Mouse (Mus musculus) T-helper 17 cell (primary cell): Measurements from ENCODE around the gene Gm20388.

Experiments
- in situ Hi-C, 2 experiments: fragments of 300-600 bp; cut with MboI, MseI; formaldehyde crosslinking; loops; 1 replicate in 1 of 2; 2 replicates in 1 of 2; pipeline ENCODE4 v1.15.1; 2025; ENCODE audit warnings: high pct_unique_total_duplicates in 2 of 2

Gene Gm20388

DNA sequence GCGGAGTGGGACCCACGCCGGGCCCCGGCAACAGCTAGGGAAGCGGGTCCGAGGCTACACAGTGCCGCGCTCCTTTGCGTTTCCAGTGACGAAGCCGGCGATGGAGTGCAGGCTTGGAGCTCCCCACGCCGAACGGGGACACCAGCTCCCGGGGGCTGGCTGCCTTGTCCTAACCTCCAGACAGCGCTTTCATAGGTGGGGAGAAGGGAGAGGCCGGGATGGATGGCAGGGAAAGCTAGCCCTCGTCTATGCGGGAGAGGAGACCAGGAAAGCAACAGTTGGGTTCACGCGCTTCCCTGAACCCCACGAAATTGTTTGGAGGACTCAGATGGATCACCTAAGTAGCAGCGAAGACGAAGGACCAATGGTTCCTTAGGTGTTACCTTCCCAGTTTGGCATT, 1204.5 kb downstream of the Gm20388 start:
- in situ Hi-C loops: loop anchor here (5.0 kb wide), 2 partner anchors 87 to 97 kb away; no protein-coding TSS in a partner anchor

DNA sequence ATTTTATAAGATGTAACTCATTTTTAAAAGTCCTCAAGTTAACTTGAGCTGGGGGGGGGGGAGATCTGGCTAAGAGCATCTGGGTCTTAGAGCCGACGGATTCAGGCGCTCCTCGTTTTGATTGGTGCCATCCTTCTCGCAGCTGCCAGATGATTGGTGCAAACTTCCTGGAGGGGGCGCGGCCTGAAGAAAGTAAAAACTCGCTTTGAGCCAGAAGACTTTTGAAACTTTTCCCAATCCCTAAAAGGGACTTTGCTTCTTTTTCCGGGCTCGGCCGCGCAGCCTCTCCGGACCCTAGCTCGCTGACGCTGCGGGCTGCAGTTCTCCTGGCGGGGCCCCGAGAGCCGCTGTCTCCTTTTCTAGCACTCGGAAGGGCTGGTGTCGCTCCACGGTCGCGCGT, 1205.3 kb downstream of the Gm20388 start, which contains the start of gene Foxc2:
Gene Foxc2 (plus strand): TSS at position 224 of the 400 bp plus-strand sequence.
- in situ Hi-C loops: loop anchor here (5.0 kb wide), 2 partner anchors 86 to 96 kb away; no protein-coding TSS in a partner anchor

DNA sequence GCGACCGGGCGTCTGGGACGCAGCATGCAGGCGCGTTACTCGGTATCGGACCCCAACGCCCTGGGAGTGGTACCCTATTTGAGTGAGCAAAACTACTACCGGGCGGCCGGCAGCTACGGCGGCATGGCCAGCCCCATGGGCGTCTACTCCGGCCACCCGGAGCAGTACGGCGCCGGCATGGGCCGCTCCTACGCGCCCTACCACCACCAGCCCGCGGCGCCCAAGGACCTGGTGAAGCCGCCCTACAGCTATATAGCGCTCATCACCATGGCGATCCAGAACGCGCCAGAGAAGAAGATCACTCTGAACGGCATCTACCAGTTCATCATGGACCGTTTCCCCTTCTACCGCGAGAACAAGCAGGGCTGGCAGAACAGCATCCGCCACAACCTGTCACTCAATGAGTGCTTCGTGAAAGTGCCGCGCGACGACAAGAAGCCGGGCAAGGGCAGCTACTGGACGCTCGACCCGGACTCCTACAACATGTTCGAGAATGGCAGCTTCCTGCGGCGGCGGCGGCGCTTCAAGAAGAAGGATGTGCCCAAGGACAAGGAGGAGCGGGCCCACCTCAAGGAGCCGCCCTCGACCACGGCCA, 1206.0 kb downstream of the Gm20388 start:
- in situ Hi-C loops: loop anchor here (5.0 kb wide), 2 partner anchors 86 to 96 kb away; no protein-coding TSS in a partner anchor

DNA sequence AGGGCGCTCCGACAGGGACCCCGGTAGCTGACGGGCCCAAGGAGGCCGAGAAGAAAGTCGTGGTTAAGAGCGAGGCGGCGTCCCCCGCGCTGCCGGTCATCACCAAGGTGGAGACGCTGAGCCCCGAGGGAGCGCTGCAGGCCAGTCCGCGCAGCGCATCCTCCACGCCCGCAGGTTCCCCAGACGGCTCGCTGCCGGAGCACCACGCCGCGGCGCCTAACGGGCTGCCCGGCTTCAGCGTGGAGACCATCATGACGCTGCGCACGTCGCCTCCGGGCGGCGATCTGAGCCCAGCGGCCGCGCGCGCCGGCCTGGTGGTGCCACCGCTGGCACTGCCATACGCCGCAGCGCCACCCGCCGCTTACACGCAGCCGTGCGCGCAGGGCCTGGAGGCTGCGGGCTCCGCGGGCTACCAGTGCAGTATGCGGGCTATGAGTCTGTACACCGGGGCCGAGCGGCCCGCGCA, 1206.6 kb downstream of the Gm20388 start:
- in situ Hi-C loops: loop anchor here (5.0 kb wide), 2 partner anchors 85 to 95 kb away; no protein-coding TSS in a partner anchor

DNA sequence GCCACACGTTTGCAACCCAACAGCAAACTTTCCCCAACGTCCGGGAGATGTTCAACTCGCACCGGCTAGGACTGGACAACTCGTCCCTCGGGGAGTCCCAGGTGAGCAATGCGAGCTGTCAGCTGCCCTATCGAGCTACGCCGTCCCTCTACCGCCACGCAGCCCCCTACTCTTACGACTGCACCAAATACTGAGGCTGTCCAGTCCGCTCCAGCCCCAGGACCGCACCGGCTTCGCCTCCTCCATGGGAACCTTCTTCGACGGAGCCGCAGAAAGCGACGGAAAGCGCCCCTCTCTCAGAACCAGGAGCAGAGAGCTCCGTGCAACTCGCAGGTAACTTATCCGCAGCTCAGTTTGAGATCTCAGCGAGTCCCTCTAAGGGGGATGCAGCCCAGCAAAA, 1207.3 kb downstream of the Gm20388 start:
- in situ Hi-C loops: loop anchor here (5.0 kb wide), 2 partner anchors 84 to 94 kb away; no protein-coding TSS in a partner anchor

DNA sequence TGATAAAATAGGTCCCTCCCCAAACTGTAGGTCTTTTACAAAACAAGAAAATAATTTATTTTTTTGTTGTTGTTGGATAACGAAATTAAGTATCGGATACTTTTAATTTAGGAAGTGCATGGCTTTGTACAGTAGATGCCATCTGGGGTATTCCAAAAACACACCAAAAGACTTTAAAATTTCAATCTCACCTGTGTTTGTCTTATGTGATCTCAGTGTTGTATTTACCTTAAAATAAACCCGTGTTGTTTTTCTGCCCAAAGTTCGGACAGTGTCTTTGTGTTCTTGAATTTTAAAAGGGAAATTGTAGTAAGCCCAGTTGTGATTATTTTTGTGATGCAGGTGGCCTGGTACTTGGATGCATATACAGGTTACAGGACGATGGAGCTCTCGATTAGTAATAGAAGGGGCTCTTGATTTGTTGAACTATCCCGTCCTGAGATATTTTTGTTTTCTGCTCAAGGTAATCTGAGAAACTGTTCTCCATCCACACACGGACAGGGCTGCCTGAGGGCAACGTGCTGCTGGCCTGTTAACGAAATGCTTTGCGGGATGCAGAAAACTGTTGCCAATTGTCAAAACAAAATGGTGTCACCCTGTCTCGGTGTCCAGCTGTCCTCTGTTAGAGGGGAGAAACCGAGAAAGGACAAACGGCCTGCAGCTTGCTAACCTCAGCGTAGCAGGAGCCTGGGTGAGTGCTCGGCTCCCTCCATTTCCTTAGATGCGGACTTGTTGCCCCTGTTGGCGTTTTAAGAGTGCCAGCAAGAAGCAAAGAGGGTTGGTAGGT, 1208.2 kb downstream of the Gm20388 start:
- in situ Hi-C loops: loop anchor here (5.0 kb wide), 2 partner anchors 83 to 93 kb away; no protein-coding TSS in a partner anchor

DNA sequence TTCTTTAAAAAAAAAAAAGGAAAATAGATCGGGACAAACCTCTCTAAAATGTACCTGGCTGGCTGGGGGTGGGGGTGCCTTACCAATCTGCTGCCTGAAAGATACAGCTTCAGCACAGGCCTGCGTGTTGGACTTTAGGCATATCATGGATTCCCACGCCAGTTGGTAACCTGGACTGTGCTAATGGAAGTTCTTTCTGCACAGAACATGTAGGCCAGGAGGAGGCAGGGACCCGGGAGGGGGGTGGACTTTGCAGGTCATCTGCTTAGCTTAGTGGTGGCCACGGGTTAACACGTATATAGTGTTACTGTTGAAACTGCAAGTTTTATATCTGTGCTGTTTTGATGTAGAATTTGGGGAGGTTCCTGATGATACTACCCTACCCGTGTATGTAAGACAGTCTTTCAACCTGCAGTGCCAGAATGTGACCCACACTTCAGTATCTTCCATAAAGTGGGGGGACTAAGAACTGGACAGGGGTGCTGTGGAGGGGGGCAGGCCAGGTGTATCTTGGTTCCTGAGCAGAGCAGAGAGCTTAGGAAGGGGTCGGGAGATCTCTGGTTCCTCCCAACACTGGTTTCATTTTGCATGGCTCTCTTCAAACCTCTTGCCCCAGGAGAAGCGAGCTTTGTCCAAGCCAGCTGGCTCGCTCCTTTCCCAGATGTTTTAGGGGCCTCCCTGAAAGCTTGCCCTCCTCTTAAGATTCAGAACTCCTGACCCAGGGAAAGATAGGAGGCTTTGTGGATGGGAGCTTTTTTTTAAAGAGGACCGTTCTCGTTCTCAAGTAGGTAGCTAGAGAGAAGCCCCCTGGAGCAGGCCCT, 1209.2 kb downstream of the Gm20388 start:
- in situ Hi-C loops: loop anchor here (5.0 kb wide), 2 partner anchors 82 to 92 kb away; no protein-coding TSS in a partner anchor

DNA sequence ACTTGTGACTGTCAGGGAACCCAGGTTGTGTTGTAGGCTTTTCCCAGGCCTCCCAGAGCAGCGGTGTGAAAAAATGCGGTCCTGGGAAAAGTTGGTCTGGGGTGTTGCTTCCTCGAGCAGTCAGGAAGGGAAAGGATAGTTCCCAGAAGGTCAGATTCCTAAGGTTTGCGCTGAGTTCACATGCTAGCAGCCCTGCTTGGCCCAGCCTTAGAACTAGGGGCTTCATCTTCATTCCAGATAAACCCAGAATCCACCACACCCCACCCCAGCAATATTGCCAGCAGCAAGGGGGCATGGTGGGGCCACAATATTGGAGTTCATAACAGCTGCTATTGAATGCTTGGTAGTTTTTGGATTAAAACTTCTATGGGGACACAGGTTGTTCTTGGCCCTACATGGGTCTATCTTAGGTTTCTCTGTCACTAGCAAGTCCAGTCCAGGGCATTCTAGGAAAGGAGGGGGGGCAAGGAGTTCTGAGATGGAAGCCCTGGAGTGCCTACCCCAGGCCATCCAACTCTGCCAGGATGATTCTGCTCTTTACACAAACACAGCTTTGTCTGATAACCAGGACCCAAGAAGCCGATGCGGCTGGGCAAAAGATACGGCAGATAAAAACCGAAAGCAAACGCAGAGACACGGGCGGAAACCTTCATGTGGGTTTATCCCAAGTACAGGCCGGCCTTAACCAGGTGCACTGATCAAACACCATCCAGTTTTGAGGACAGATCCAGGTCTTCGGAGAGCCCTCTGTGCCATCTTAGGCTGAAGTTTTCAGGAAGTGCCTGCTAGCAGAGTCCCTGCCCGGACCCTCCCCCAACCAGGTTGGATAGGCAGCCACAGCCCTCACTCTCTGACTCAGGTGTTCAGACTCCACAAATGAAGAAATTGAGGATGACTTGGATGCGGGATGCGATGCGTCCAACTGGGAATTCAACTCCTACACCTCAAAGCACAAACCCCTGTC, 1210.1 kb downstream of the Gm20388 start:
- in situ Hi-C loops: no loop called here

DNA sequence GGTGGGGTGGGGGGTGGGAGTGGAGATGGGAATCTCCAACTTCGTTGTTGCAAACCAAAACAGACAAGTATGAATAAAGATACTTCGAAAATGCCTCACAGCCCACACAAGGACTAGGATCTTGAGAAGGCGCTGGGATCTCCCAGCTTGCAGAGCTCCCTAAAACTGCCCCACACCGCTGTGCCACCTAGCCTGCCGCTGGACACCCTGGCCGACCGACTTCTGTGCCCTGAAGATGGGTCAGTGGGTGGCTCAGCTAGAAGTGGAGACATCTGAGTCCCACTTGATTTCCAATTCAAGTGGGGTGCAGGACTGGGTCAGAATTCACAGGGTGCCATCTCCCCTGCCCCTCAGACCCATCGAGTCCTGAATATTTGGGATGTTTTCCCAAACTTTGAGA, 1211.1 kb downstream of the Gm20388 start:
- in situ Hi-C loops: no loop called here

DNA sequence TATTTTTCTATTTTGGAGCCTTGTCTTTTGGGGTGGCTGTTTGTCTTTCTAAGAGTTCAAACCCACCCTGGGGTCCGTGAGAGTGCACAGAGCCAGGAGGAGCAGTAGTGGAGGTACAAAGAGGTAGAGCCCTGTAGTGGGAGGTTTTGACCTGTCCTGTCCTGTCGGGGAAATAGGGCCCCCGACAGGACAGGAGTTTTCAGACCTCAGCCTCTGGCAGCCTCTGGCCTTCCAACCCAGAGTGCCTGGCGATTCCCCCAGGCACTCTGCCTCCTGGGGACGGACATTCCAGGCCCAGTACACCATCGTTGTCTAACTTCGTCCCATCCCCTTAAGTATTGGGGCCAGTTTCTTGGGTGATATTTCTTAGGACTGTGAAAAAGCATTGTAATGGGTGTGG, 1211.7 kb downstream of the Gm20388 start:
- in situ Hi-C loops: no loop called here

DNA sequence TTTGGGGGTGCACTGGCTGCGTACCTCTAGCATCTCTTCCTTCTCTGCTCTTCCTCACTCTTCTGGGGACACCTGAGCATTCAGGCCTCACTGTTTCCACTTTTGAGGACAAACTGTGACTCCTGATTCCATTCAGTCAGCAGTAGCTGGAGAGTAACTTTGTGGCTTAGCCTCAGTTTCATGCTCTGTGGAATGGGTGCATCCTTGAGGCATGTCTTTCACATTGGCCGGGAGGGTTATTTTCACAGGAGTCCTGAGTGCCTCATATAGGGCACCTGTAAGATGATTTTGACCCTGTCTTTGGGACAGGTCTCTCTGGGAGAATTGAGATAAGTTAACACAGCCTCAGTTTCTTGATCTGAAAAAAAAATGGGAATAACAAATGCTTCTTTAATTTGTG, 1212.5 kb downstream of the Gm20388 start:
- in situ Hi-C loops: no loop called here

DNA sequence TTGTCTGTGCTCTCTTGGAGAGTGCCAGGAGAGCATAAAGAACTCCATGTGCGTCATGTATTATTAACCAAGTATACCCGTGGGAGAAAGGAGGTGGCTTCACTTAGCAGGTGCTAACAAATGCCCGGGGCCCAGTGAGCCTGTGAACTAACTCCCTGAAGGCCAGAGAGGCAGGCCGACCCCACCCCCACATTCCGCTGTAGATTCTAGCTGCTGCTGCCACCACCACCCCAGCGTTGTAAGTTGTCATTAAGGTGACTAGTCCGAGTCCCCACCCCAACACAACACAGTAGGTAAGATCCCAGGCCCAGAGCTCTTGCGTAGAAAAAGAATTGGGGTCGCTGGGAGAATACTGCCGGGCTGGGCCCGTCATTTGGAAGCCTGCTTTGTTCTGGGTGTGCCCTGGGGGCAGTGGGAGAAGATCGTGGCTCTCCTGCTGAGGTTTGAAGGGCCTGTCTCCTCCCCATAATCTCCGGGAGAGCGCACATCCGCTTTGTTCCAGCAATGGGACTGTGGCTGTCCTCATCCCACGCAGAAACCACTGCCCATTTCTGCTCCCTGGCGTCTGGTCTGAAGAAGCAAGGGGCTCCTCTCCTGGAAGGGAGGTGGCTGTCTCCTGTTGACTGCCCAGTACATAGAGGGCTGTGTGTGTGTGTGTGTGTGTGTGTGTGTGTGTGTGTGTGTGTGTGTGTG, 1214.1 kb downstream of the Gm20388 start:
- in situ Hi-C loops: no loop called here

DNA sequence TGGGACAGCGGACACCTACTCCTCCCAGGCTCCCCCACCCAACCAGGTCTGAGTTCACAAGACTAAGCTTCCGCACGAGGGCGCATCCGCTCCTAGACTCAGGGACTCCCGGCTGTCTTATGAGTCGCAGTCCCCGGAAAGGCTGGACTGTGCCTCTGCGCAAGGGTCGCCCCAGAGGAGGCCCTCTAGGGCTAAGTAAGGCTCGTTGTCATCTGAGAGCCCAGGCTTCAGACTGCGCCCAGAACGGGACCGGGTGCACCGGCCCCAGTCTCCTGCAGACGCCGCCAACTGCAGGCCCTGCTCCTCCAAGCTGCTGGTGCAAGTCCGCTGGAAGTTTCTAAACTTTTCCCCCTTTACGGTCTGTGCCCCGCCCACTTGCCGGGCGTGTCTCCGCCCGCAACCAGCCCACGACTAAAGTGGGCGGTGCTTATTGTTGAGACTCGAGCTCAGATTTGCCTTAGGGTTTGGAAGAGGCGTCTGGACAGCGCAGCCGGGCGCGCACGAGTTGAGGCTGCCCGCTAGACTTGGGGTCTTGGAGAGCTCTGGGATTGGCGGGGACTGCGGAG, 1214.8 kb downstream of the Gm20388 start:
- in situ Hi-C loops: no loop called here

DNA sequence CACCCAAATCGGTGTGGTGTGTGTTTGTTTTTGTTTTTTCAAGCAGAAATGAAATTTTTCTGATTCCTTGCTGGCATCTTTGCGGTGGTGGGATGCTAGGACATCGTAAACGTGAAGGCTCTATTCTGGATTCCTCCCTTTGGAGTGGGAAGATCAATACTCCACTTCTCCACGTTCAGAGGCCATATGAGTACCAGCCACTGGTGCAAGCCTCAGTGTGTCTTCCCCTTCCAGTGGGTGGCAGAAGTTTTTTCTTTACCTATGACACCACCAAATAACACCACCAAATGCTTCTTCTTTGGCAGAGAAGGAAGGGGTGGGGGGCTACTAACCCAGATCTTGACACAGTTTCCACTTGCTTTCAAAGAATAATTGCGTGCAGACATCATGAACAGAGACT, 1215.5 kb downstream of the Gm20388 start:
- in situ Hi-C loops: no loop called here

DNA sequence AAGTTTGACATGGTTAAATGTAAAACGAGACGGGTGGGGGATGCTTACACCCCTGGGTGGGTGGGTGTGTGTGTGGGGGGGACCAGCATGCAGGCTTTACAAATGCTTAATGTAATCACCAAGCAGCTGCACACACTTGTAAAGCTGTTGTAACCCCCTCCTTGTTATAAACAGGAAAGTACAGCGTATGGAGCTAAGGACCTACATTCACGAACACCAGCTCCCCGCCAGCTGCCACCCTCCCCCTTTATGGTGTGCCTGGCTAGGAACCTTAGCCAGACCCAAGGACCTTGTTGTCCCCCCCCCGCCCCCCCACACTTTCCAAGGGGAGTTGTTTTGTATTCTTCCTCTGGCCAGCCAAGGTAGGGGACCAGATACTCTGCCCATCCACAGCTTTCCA, 1216.1 kb downstream of the Gm20388 start:
- in situ Hi-C loops: no loop called here

DNA sequence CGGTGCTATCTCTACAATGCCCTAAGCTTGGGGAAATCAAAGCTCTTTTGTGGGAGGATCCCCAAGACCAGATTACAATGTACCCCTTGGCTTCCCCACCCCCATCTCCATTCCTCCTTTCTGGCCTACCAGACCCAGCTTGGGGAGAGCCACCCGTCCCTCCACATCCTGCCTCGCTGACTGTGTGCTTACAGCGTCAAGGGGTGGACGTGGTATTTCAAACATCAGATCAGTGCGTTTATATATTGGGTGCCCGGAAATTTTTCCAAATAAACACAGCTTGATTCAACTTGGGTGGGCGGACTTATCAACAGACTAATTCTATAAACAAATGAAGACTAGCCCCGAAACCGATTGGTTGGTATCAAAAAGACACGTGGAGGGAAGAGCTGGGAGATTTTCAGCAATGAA, 1216.7 kb downstream of the Gm20388 start:
- in situ Hi-C loops: no loop called here

DNA sequence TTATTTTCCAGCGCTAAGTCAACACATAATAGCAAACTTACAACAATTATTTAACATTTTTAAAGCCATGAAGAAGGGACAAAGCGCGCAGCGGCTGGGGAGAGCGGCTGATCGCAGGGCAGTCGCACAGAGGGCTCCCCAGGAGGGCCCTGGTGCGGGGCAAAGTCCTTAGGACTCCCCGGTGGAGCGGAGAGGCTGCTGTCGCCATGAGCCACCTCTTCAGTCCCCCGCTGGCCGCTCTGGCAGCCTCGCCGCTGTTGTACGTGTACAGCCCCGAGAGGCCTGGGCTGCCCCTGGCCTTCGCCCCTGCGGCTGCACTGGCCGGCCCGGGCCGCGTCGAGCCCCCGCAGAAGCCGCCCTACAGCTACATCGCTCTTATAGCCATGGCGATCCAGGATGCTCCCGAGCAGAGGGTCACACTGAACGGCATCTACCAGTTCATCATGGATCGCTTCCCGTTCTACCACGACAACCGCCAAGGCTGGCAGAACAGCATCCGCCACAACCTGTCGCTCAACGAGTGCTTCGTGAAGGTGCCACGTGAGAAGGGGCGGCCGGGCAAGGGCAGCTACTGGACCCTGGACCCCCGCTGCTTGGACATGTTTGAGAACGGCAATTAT, 1217.2 kb downstream of the Gm20388 start, which contains the start of gene Foxl1:
Gene Foxl1 (plus strand): TSS at position 185 of the 620 bp plus-strand sequence.
- in situ Hi-C loops: no loop called here

DNA sequence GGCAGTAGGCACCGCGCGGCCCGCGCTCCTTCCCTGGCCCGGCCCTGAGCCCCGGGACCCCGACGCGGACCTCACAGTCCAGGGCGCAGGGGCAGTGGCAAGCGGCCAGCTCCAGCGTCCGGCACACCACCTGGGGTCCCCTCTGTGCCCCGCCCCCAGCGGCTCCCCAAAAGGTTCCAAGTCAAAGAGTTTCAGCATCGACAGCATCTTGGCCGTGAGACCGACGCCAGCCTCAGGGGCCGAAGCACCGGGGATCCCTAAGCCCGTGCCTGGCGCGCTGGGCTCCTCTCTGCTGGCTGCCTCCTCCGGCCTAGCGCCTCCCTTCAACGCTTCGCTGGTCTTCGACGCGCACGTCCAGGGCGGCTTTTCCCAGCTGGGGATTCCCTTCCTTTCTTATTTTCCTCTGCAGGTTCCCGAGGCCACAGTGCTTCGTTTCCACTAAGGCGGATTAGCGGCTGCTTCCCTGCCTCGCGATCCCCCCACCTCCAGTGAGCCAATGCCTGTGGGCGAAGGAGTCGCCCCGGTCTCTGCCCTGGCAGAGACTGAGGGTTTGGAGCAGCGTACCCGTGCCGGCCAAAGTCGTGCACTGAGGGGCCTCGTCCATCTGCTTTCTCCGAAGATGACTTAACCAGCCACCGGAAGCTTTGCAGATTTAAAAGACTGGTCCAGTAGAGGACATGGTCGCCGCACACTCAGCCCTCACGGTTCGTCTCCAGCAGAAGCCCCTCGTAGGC, 1218.1 kb downstream of the Gm20388 start:
- in situ Hi-C loops: no loop called here
